In genomic region chr16:59420867-59421251, GRCm38 (mm10) we compare ENCODE assay signal across 9 mouse cellular contexts. TPM values are rescaled to one million over a fixed set of nuclear protein-coding genes. Genes with fewer than 3 reads are reported as not detected.
DNase-seq lines count a peak whose midpoint lies in the region; ATAC-seq and TF ChIP-seq lines count a peak whose summit lies in the region.
"Had no signal": no experiment of that assay in that cellular context is flagged by ENCODE, and none has a peak within 500 bp of the region (broad histone marks: within the 10 kb centered on the region; RNA-seq: fewer than 3 reads in every experiment).

No protein-coding gene starts in this region.

- no peak overlapping the region for H3K27ac ChIP-seq in embryonic facial prominence, embryonic 10.5 days (replicated peaks)
- H3K27ac ChIP-seq in lung, embryonic 14.5 days (ENCODE audit: low read depth): no peak overlapping the region
- H3K27ac ChIP-seq: limb, embryonic 12.5 days had no signal

- 0 out of 2 replicates have a peak, but pooled peaks have one; percentile 33 for TF ChIP-seq CTCF in G1E (IDR thresholded peaks at IDR 0.05; ENCODE audit: low read depth, low read length)
- TF ChIP-seq CTCF in lung, embryonic 14.5 days (IDR thresholded peaks at IDR 0.05; ENCODE audit: low read depth): peak; percentile 78

- DNase-seq in G1E (ENCODE audit: low spot score): peak; percentile 22
- DNase-seq in adrenal gland, postnatal 25 days: peak; percentile 77
- DNase-seq in embryonic facial prominence, embryonic 10.5 days (ENCODE audit: low spot score): peak; percentile 78
- peak; percentile 59 to 80 for DNase-seq in heart, postnatal 36 days
- DNase-seq in kidney, postnatal 4 days: peak; percentile 86 to 87
- DNase-seq in lung, embryonic 14.5 days: peak; percentile 95
- peak; percentile 67 for DNase-seq in retina, adult 2 months (ENCODE audit: low read depth, low spot score)
- peak; percentile 29 for DNase-seq in yolk sac, embryonic 10.5 days (ENCODE audit: low spot score)

- WGBS in embryonic facial prominence, embryonic 10.5 days: 15% methylated on average over 6 of the region's 6 CpGs
- WGBS in lung, embryonic 14.5 days: 12% methylated on average over 6 of the region's 6 CpGs

- H3K9me3 ChIP-seq in G1E (replicated peaks): no peaks in the 10 kb centered on the region
- no peaks in the 10 kb centered on the region for H3K9me3 ChIP-seq in embryonic facial prominence, embryonic 10.5 days
- H3K9me3 ChIP-seq in lung, embryonic 14.5 days (ENCODE audit: low read depth, low read length): no peaks in the 10 kb centered on the region
- H3K9me3 ChIP-seq: limb, embryonic 12.5 days had no signal

- no peaks in the 10 kb centered on the region for H3K4me1 ChIP-seq in G1E (ENCODE audit: insufficient read depth, low read depth, low read length)
- H3K4me1 ChIP-seq in embryonic facial prominence, embryonic 10.5 days: peaks cover 7% of the 10 kb centered on the region
- no peaks in the 10 kb centered on the region for H3K4me1 ChIP-seq in lung, embryonic 14.5 days (ENCODE audit: insufficient read depth)
- H3K4me1 ChIP-seq: limb, embryonic 12.5 days had no signal

- no peak overlapping the region for H3K4me3 ChIP-seq in G1E (ENCODE audit: low read depth, low read length)
- no peak overlapping the region for H3K4me3 ChIP-seq in embryonic facial prominence, embryonic 10.5 days
- no peak overlapping the region for H3K4me3 ChIP-seq in lung, embryonic 14.5 days (ENCODE audit: low read depth, low read length)
- H3K4me3 ChIP-seq: limb, embryonic 12.5 days had no signal

- no peak overlapping the region for H3K9ac ChIP-seq in lung, embryonic 14.5 days
- H3K9ac ChIP-seq: limb, embryonic 12.5 days had no signal

- H3K4me2 ChIP-seq in lung, embryonic 14.5 days: no peak overlapping the region
- H3K4me2 ChIP-seq: limb, embryonic 12.5 days had no signal

- ATAC-seq in G1E (ENCODE audit: extremely low read depth, insufficient number of reproducible peaks, low FRiP score, poor library complexity, severe bottlenecking): peak; percentile 54; the same call in 1 of the 2 replicates
- ATAC-seq in lung, embryonic 14.5 days (ENCODE audit: insufficient read depth): no peak

- no peaks in the 10 kb centered on the region for H3K36me3 ChIP-seq in G1E (replicated peaks)
- no peaks in the 10 kb centered on the region for H3K36me3 ChIP-seq in embryonic facial prominence, embryonic 10.5 days (replicated peaks)
- H3K36me3 ChIP-seq in lung, embryonic 14.5 days (ENCODE audit: insufficient read depth): no peaks in the 10 kb centered on the region
- H3K36me3 ChIP-seq: limb, embryonic 12.5 days had no signal

- intact Hi-C loops in heart, postnatal 36 days (cut with DNase I): loop anchor here (1.0 kb wide), 1 partner anchor 196 kb away; no protein-coding TSS in a partner anchor

- H3K27me3 ChIP-seq in G1E (ENCODE audit: insufficient read depth, low read length): peaks cover 5% of the 10 kb centered on the region; the same call in 1 of the 2 replicates
- H3K27me3 ChIP-seq in embryonic facial prominence, embryonic 10.5 days (replicated peaks; ENCODE audit: low read depth, poor library complexity, severe bottlenecking): no peaks in the 10 kb centered on the region
- H3K27me3 ChIP-seq in lung, embryonic 14.5 days (ENCODE audit: insufficient read depth, low read length): no peaks in the 10 kb centered on the region
- H3K27me3 ChIP-seq: limb, embryonic 12.5 days had no signal

RNA-seq across cellular contexts. Expression of gene Gabrr3, which starts 13.7 kb away (rescaled TPM):
- not detected in 2 replicates for total RNA-seq in G1E (2014; fragmentation: Nextera tagmentation)
- 0.05 and 0.17 TPM in 2 replicates for total RNA-seq in G1E (2017)
- polyA plus RNA-seq in G1E (2012): not detected in 2 replicates
- not detected in 2 replicates for total RNA-seq in adrenal gland, postnatal 25 days (2021)
- 0.05 and 0.06 TPM in 2 replicates for polyA plus RNA-seq in embryonic facial prominence, embryonic 10.5 days (2016; fragmentation: Nextera tagmentation; extraction: Ambion mirVana)
- not detected for total RNA-seq in heart, postnatal 36 days (2021)
- not detected in 2 replicates for polyA plus RNA-seq in lung, embryonic 14.5 days (2014; fragmentation: Nextera tagmentation; extraction: Ambion mirVana)

RNA-seq across cellular contexts. Expression of gene Riox2, which starts 50.7 kb away (rescaled TPM):
- total RNA-seq in G1E (2014; fragmentation: Nextera tagmentation) (42.9 and 49.4 TPM in 2 replicates), G1E (2017) (48.8 and 55.1 TPM in 2 replicates)
- 6.7 and 8.1 TPM in 2 replicates for polyA plus RNA-seq in G1E (2012)
- total RNA-seq in adrenal gland, postnatal 25 days (2021): 25.6 and 28.2 TPM in 2 replicates
- 37.1 and 41.4 TPM in 2 replicates for polyA plus RNA-seq in embryonic facial prominence, embryonic 10.5 days (2016; fragmentation: Nextera tagmentation; extraction: Ambion mirVana)
- total RNA-seq in heart, postnatal 36 days (2021): 10 to 100 TPM; 15.4 to 16.7 TPM
- 31.6 and 34.7 TPM in 2 replicates for polyA plus RNA-seq in lung, embryonic 14.5 days (2014; fragmentation: Nextera tagmentation; extraction: Ambion mirVana)

RNA-seq across cellular contexts. Expression of gene Olfr209, which starts 57.1 kb away (rescaled TPM):
- total RNA-seq in G1E (2014; fragmentation: Nextera tagmentation) (not detected in 2 replicates), G1E (2017) (0.16 TPM in 1 of 2 replicates, not detected in the other)
- not detected in 2 replicates for polyA plus RNA-seq in G1E (2012)
- not detected in 2 replicates for total RNA-seq in adrenal gland, postnatal 25 days (2021)
- not detected in 2 replicates for polyA plus RNA-seq in embryonic facial prominence, embryonic 10.5 days (2016; fragmentation: Nextera tagmentation; extraction: Ambion mirVana)
- total RNA-seq in heart, postnatal 36 days (2021): not detected
- polyA plus RNA-seq in lung, embryonic 14.5 days (2014; fragmentation: Nextera tagmentation; extraction: Ambion mirVana): not detected in 2 replicates
- polyA plus RNA-seq: limb, embryonic 12.5 days had no signal

Comparison
In these comparisons a context has a peak if more than half of its experiments do, and no peak if none do; other contexts are left out.
1. DNase-seq: peak in every context shown above with its lines; median percentile 95 in lung, embryonic 14.5 days; 86 in kidney, postnatal 4 days; 78 in embryonic facial prominence, embryonic 10.5 days; 77 in adrenal gland, postnatal 25 days; 70 in heart, postnatal 36 days; 67 in retina, adult 2 months; 29 in yolk sac, embryonic 10.5 days; 22 in G1E.